Mouse (Mus musculus): Measurements from ENCODE around the gene Gm9507. TPM values are rescaled to one million over a fixed set of nuclear protein-coding genes. Genes with fewer than 3 reads are reported as not detected.

Gm9507 gene
- not detected in 2 replicates for polyA plus RNA-seq (2015; fragmentation: Nextera tagmentation; extraction: Ambion mirVana)

GRCm38 (mm10) chr10:77811743-77812142 lies at the start of gene Gm9507:
TSS of gene Gm9507 (minus strand) at chr10:77811843.
- ATAC-seq (ENCODE audit: low read depth) = no peak
- Histone ChIP-seq H3K9me3 (replicated peaks; ENCODE audit: control insufficient read depth, low read length) (no peaks in the 10 kb centered on the region), H3K36me3 (ENCODE audit: control insufficient read depth, insufficient read depth) (no peaks in the 10 kb centered on the region), H3K4me2 (ENCODE audit: low read depth, low read length) (no peak within 1 kb of the TSS), H3K4me3 (ENCODE audit: low read depth, low read length) (no peak within 1 kb of the TSS), H3K4me1 (ENCODE audit: control insufficient read depth, low read depth, low read length) (no peaks in the 10 kb centered on the region), H3K27ac (ENCODE audit: low read length) (no peak within 1 kb of the TSS), H3K9ac (ENCODE audit: low read depth, low read length) (no peak within 1 kb of the TSS), H3K27me3 (ENCODE audit: control insufficient read depth, insufficient read depth, low read depth, low read length) (no peaks in the 10 kb centered on the region)
- WGBS (ENCODE audit: insufficient replicate concordance) = 53% methylated on average over 5 of the region's 5 CpGs

DNA sequence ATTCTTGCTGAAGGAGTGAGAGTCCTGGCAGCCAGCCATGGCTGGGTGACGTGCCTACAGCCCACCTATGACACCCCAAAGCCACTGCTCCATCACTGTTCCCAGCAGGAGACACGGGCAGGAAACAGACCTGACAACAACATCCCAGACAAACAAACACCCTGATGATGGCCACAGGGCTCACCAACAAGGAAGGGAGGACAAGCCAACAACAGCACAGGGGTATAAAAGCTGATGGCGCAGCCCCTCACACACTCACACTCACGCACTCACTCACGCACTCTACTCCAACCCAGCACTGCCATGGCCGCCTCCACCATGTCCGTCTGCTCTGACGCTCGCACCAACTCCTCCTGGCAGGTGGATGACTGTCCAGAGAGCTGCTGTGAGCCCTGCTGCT lies 40.9 kb upstream of the Gm9507 start, which contains the start of gene Gm10318:
Gene Gm10318, plus strand, starts transcription at position 301 of the 400 bp plus-strand sequence.
- ATAC-seq (ENCODE audit: low read depth) = no peak
- no peak within 1 kb of the TSS for H3K9ac ChIP-seq (ENCODE audit: low read depth, low read length)
- no peaks in the 10 kb centered on the region for H3K9me3 ChIP-seq (replicated peaks; ENCODE audit: control insufficient read depth, low read length)
- no peaks in the 10 kb centered on the region for H3K36me3 ChIP-seq (ENCODE audit: control insufficient read depth, insufficient read depth)
- WGBS (ENCODE audit: insufficient replicate concordance) = 54% methylated on average over 9 of the region's 9 CpGs
- no peak within 1 kb of the TSS for H3K27ac ChIP-seq (ENCODE audit: low read length)
- H3K4me2 ChIP-seq (ENCODE audit: low read depth, low read length) = no peak within 1 kb of the TSS
- H3K4me1 ChIP-seq (ENCODE audit: control insufficient read depth, low read depth, low read length) = no peaks in the 10 kb centered on the region
- no peak within 1 kb of the TSS for H3K4me3 ChIP-seq (ENCODE audit: low read depth, low read length)
- no peaks in the 10 kb centered on the region for H3K27me3 ChIP-seq (ENCODE audit: control insufficient read depth, insufficient read depth, low read depth, low read length)

GRCm38 (mm10) chr10:77847538-77847937 lies 35.9 kb upstream of the Gm9507 start:
- Histone ChIP-seq H3K9ac (ENCODE audit: low read depth, low read length) (no peak overlapping the region), H3K36me3 (ENCODE audit: control insufficient read depth, insufficient read depth) (no peaks in the 10 kb centered on the region), H3K27ac (ENCODE audit: low read length) (no peak overlapping the region), H3K27me3 (ENCODE audit: control insufficient read depth, insufficient read depth, low read depth, low read length) (no peaks in the 10 kb centered on the region), H3K4me1 (ENCODE audit: control insufficient read depth, low read depth, low read length) (no peaks in the 10 kb centered on the region), H3K9me3 (replicated peaks; ENCODE audit: control insufficient read depth, low read length) (no peaks in the 10 kb centered on the region), H3K4me3 (ENCODE audit: low read depth, low read length) (no peak overlapping the region), H3K4me2 (ENCODE audit: low read depth, low read length) (no peak overlapping the region)
- no peak for ATAC-seq (ENCODE audit: low read depth)
- WGBS (ENCODE audit: insufficient replicate concordance) = 60% methylated on average over 2 of the region's 2 CpGs

- 19% methylated on average over 2 of the region's 2 CpGs for WGBS (ENCODE audit: insufficient replicate concordance)
Measured at GRCm38 (mm10) chr10:77846961-77847360, 35.3 kb upstream of the Gm9507 start.

DNA sequence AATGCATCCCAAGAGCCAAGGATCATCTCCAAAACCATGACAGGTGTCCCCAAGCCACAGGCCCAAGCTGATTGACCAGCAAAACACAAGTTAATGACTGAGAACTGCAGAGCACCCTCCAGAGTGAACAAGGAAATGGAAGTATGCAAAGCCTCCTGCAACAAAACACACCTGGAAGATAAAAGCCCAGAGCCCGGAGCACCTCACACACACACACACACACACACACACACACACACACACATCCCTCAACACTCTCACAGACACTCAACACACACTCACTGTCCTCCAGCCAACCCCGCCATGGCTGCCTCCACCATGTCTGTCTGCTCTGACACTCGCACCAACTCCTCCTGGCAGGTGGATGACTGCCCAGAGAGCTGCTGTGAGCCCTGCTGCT lies 34.9 kb upstream of the Gm9507 start, which contains the start of gene Gm36176:
Gene Gm36176, plus strand, starts transcription at position 301 of the 400 bp plus-strand sequence.
- ATAC-seq (ENCODE audit: low read depth) = no peak
- H3K9ac ChIP-seq (ENCODE audit: low read depth, low read length) = no peak within 1 kb of the TSS
- H3K4me2 ChIP-seq (ENCODE audit: low read depth, low read length) = no peak within 1 kb of the TSS
- no peaks in the 10 kb centered on the region for H3K27me3 ChIP-seq (ENCODE audit: control insufficient read depth, insufficient read depth, low read depth, low read length)
- H3K27ac ChIP-seq (ENCODE audit: low read length) = no peak within 1 kb of the TSS
- H3K4me3 ChIP-seq (ENCODE audit: low read depth, low read length) = no peak within 1 kb of the TSS
- no peaks in the 10 kb centered on the region for H3K4me1 ChIP-seq (ENCODE audit: control insufficient read depth, low read depth, low read length)
- no peaks in the 10 kb centered on the region for H3K36me3 ChIP-seq (ENCODE audit: control insufficient read depth, insufficient read depth)
- no peaks in the 10 kb centered on the region for H3K9me3 ChIP-seq (replicated peaks; ENCODE audit: control insufficient read depth, low read length)
- WGBS (ENCODE audit: insufficient replicate concordance) = 61% methylated on average over 2 of the region's 3 CpGs

More at GRCm38 (mm10) chr10:77846961-77847360, 35.3 kb upstream of the Gm9507 start:
- no peak for ATAC-seq (ENCODE audit: low read depth)
- Histone ChIP-seq H3K36me3 (ENCODE audit: control insufficient read depth, insufficient read depth) (no peaks in the 10 kb centered on the region), H3K4me2 (ENCODE audit: low read depth, low read length) (no peak overlapping the region), H3K27me3 (ENCODE audit: control insufficient read depth, insufficient read depth, low read depth, low read length) (no peaks in the 10 kb centered on the region), H3K9me3 (replicated peaks; ENCODE audit: control insufficient read depth, low read length) (no peaks in the 10 kb centered on the region), H3K4me3 (ENCODE audit: low read depth, low read length) (no peak overlapping the region), H3K9ac (ENCODE audit: low read depth, low read length) (no peak overlapping the region), H3K4me1 (ENCODE audit: control insufficient read depth, low read depth, low read length) (no peaks in the 10 kb centered on the region), H3K27ac (ENCODE audit: low read length) (no peak overlapping the region)

DNA sequence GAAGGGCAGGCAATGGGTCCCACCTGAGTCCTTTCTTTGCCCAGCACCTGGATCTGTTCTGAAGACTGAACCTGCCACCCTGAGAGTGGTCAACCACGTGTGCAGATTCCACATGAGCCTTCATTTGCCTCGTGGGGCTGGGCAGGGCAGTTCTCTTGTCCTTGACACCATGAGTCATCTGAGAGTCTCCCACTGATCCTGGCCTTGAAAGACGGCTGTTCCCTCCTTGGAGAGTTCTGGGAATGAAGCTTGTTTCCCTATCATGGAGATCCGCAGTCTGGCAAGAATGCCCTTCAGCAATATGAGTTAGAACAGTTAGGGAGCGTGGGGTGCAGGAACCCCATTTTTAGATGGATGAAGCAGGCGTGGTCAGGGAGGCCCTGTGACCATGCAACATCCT lies 27.4 kb upstream of the Gm9507 start:
- no peak overlapping the region for H3K27ac ChIP-seq (ENCODE audit: low read length)
- WGBS (ENCODE audit: insufficient replicate concordance) = 53% methylated on average over 6 of the region's 6 CpGs
- H3K9me3 ChIP-seq (replicated peaks; ENCODE audit: control insufficient read depth, low read length) = no peaks in the 10 kb centered on the region
- H3K27me3 ChIP-seq (ENCODE audit: control insufficient read depth, insufficient read depth, low read depth, low read length) = no peaks in the 10 kb centered on the region
- H3K36me3 ChIP-seq (ENCODE audit: control insufficient read depth, insufficient read depth) = no peaks in the 10 kb centered on the region
- no peak overlapping the region for H3K4me3 ChIP-seq (ENCODE audit: low read depth, low read length)
- no peak for ATAC-seq (ENCODE audit: low read depth)
- no peaks in the 10 kb centered on the region for H3K4me1 ChIP-seq (ENCODE audit: control insufficient read depth, low read depth, low read length)
- H3K9ac ChIP-seq (ENCODE audit: low read depth, low read length) = no peak overlapping the region
- no peak overlapping the region for H3K4me2 ChIP-seq (ENCODE audit: low read depth, low read length)

GRCm38 (mm10) chr10:77835647-77836046 lies 24.0 kb upstream of the Gm9507 start, which contains the start of gene Krtap10-10:
TSS of gene Krtap10-10 (plus strand) at chr10:77835947.
- WGBS (ENCODE audit: insufficient replicate concordance) = 48% methylated on average over 9 of the region's 9 CpGs
- H3K4me1 ChIP-seq (ENCODE audit: control insufficient read depth, low read depth, low read length) = no peaks in the 10 kb centered on the region
- no peaks in the 10 kb centered on the region for H3K36me3 ChIP-seq (ENCODE audit: control insufficient read depth, insufficient read depth)
- H3K9me3 ChIP-seq (replicated peaks; ENCODE audit: control insufficient read depth, low read length) = no peaks in the 10 kb centered on the region
- no peak within 1 kb of the TSS for H3K4me3 ChIP-seq (ENCODE audit: low read depth, low read length)
- no peak for ATAC-seq (ENCODE audit: low read depth)
- H3K27me3 ChIP-seq (ENCODE audit: control insufficient read depth, insufficient read depth, low read depth, low read length) = no peaks in the 10 kb centered on the region
- H3K27ac ChIP-seq (ENCODE audit: low read length) = no peak within 1 kb of the TSS
- H3K9ac ChIP-seq (ENCODE audit: low read depth, low read length) = no peak within 1 kb of the TSS
- no peak within 1 kb of the TSS for H3K4me2 ChIP-seq (ENCODE audit: low read depth, low read length)

DNA sequence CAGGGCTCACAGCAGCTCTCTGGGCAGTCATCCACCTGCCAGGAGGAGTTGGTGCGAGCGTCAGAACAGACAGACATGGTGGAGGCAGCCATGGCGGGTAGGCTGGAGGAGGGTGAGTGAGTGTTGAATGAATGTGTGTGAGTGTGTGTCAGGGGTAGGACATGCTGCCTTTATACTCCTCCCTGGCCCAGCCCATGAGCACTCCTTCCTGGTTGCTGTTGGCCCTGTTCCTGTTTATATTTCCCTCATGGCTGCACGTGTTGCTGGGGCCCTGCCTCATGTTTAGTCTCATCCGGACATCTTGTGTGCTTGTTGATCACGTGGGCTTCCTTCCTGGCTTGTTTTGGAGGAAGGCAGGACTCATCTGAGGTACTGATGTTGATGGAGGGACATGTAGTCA lies 15.3 kb upstream of the Gm9507 start, which contains the start of gene Krtap10-4:
Gene Krtap10-4, minus strand, starts transcription at position 145 of the 400 bp plus-strand sequence.
- Histone ChIP-seq H3K4me1 (ENCODE audit: control insufficient read depth, low read depth, low read length) (no peaks in the 10 kb centered on the region), H3K27ac (ENCODE audit: low read length) (no peak within 1 kb of the TSS), H3K9me3 (replicated peaks; ENCODE audit: control insufficient read depth, low read length) (no peaks in the 10 kb centered on the region), H3K4me3 (ENCODE audit: low read depth, low read length) (no peak within 1 kb of the TSS), H3K36me3 (ENCODE audit: control insufficient read depth, insufficient read depth) (no peaks in the 10 kb centered on the region), H3K9ac (ENCODE audit: low read depth, low read length) (no peak within 1 kb of the TSS), H3K27me3 (ENCODE audit: control insufficient read depth, insufficient read depth, low read depth, low read length) (no peaks in the 10 kb centered on the region), H3K4me2 (ENCODE audit: low read depth, low read length) (no peak within 1 kb of the TSS)
- 41% methylated on average over 6 of the region's 6 CpGs for WGBS (ENCODE audit: insufficient replicate concordance)
- no peak for ATAC-seq (ENCODE audit: low read depth)

GRCm38 (mm10) chr10:77819203-77819602 lies 7.6 kb upstream of the Gm9507 start:
- H3K9me3 ChIP-seq (replicated peaks; ENCODE audit: control insufficient read depth, low read length) = no peaks in the 10 kb centered on the region
- H3K4me2 ChIP-seq (ENCODE audit: low read depth, low read length) = no peak overlapping the region
- no peaks in the 10 kb centered on the region for H3K4me1 ChIP-seq (ENCODE audit: control insufficient read depth, low read depth, low read length)
- ATAC-seq (ENCODE audit: low read depth) = no peak
- H3K9ac ChIP-seq (ENCODE audit: low read depth, low read length) = no peak overlapping the region
- 46% methylated on average over 4 of the region's 4 CpGs for WGBS (ENCODE audit: insufficient replicate concordance)
- H3K4me3 ChIP-seq (ENCODE audit: low read depth, low read length) = no peak overlapping the region
- no peaks in the 10 kb centered on the region for H3K36me3 ChIP-seq (ENCODE audit: control insufficient read depth, insufficient read depth)
- H3K27ac ChIP-seq (ENCODE audit: low read length) = no peak overlapping the region
- H3K27me3 ChIP-seq (ENCODE audit: control insufficient read depth, insufficient read depth, low read depth, low read length) = no peaks in the 10 kb centered on the region
